Mouse (Mus musculus): ENCODE results near the gene Nfic. TPM values are rescaled to one million over a fixed set of nuclear protein-coding genes. Genes with fewer than 3 reads are reported as not detected.

Gene Nfic
- polyA plus RNA-seq, 2 experiments: 38.1 to 98.9 TPM

GRCm38 (mm10) chr10:81495616-81496263 lies 40.3 kb upstream of the Nfic start:
- 3% methylated on average over 37 of the region's 41 CpGs for WGBS
- no peak for TF ChIP-seq POLR2A (IDR thresholded peaks at IDR 0.05; ENCODE audit: borderline replicate concordance, extremely low read depth, insufficient read depth, insufficient read length)
- peak overlapping the region; percentile 79 for H3K4me3 ChIP-seq (replicated peaks; ENCODE audit: low read length)
- H3K27me3 ChIP-seq (ENCODE audit: control insufficient read depth, insufficient read depth, low read length): no peaks in the 10 kb centered on the region
- peak overlapping the region; percentile 96 for H3K4me2 ChIP-seq (replicated peaks; ENCODE audit: low read depth, low read length, severe bottlenecking)
- no peak overlapping the region; the same call in none of the 2 replicates for H3K27ac ChIP-seq (replicated peaks; ENCODE audit: low read depth, low read length)
- ATAC-seq (ENCODE audit: low FRiP score, low read depth) (peak; percentile 16; the same call in 1 of the 2 replicates), DNase-seq (ENCODE audit: low spot score) (no peak)
- peak overlapping the region; percentile 80 for H3K9ac ChIP-seq (ENCODE audit: low read depth, low read length, severe bottlenecking)
- H3K4me1 ChIP-seq (ENCODE audit: control insufficient read depth, insufficient read depth, low read length): peaks cover 12% of the 10 kb centered on the region
- no peaks in the 10 kb centered on the region for H3K9me3 ChIP-seq (ENCODE audit: control insufficient read depth, low read length)
- H3K36me3 ChIP-seq (ENCODE audit: control insufficient read depth, insufficient read depth, low read length): peaks cover 27% of the 10 kb centered on the region

GRCm38 (mm10) chr10:81495151-81495550 lies 39.7 kb upstream of the Nfic start:
- 78% methylated on average over 6 of the region's 6 CpGs for WGBS
- Histone ChIP-seq H3K9me3 (ENCODE audit: control insufficient read depth, low read length) (no peaks in the 10 kb centered on the region), H3K4me1 (ENCODE audit: control insufficient read depth, insufficient read depth, low read length) (peaks cover 12% of the 10 kb centered on the region), H3K9ac (ENCODE audit: low read depth, low read length, severe bottlenecking) (peak overlapping the region; percentile 80), H3K27ac (replicated peaks; ENCODE audit: low read depth, low read length) (no peak overlapping the region; the same call in 1 of the 2 replicates), H3K36me3 (ENCODE audit: control insufficient read depth, insufficient read depth, low read length) (peaks cover 33% of the 10 kb centered on the region), H3K27me3 (ENCODE audit: control insufficient read depth, insufficient read depth, low read length) (no peaks in the 10 kb centered on the region), H3K4me2 (replicated peaks; ENCODE audit: low read depth, low read length, severe bottlenecking) (peak overlapping the region; percentile 96), H3K4me3 (replicated peaks; ENCODE audit: low read length) (peak overlapping the region; percentile 79)
- no peak for ATAC-seq (ENCODE audit: low FRiP score, low read depth)
- no peak for DNase-seq (ENCODE audit: low spot score)
- no peak for TF ChIP-seq POLR2A (IDR thresholded peaks at IDR 0.05; ENCODE audit: borderline replicate concordance, extremely low read depth, insufficient read depth, insufficient read length)

- no peak overlapping the region for H3K27ac ChIP-seq (replicated peaks; ENCODE audit: low read depth, low read length)
- DNase-seq (ENCODE audit: low spot score): no peak
- H3K9ac ChIP-seq (ENCODE audit: low read depth, low read length, severe bottlenecking): peak overlapping the region; percentile 80; the same call in 1 of the 2 replicates
- peaks cover 40% of the 10 kb centered on the region for H3K36me3 ChIP-seq (ENCODE audit: control insufficient read depth, insufficient read depth, low read length)
- no peak for TF ChIP-seq POLR2A (IDR thresholded peaks at IDR 0.05; ENCODE audit: borderline replicate concordance, extremely low read depth, insufficient read depth, insufficient read length)
- H3K27me3 ChIP-seq (ENCODE audit: control insufficient read depth, insufficient read depth, low read length): no peaks in the 10 kb centered on the region
- no peak overlapping the region for H3K4me3 ChIP-seq (replicated peaks; ENCODE audit: low read length)
- peaks cover 12% of the 10 kb centered on the region for H3K4me1 ChIP-seq (ENCODE audit: control insufficient read depth, insufficient read depth, low read length)
- peak overlapping the region; percentile 96; the same call in 1 of the 2 replicates for H3K4me2 ChIP-seq (replicated peaks; ENCODE audit: low read depth, low read length, severe bottlenecking)
- H3K9me3 ChIP-seq (ENCODE audit: control insufficient read depth, low read length): no peaks in the 10 kb centered on the region
- 80% methylated on average over 11 of the region's 11 CpGs for whole genome bisulfite sequencing
- ATAC-seq (ENCODE audit: low FRiP score, low read depth): no peak
Measured at GRCm38 (mm10) chr10:81494260-81495041, 39.0 kb upstream of the Nfic start.

GRCm38 (mm10) chr10:81493601-81494220 lies 38.3 kb upstream of the Nfic start:
- H3K4me2 ChIP-seq (replicated peaks; ENCODE audit: low read depth, low read length, severe bottlenecking): no peak overlapping the region
- WGBS: 78% methylated on average over 8 of the region's 8 CpGs
- ATAC-seq (ENCODE audit: low FRiP score, low read depth) (no peak), DNase-seq (ENCODE audit: low spot score) (no peak)
- H3K9ac ChIP-seq (ENCODE audit: low read depth, low read length, severe bottlenecking): no peak overlapping the region
- peaks cover 47% of the 10 kb centered on the region for H3K36me3 ChIP-seq (ENCODE audit: control insufficient read depth, insufficient read depth, low read length)
- no peak for TF ChIP-seq POLR2A (IDR thresholded peaks at IDR 0.05; ENCODE audit: borderline replicate concordance, extremely low read depth, insufficient read depth, insufficient read length)
- H3K27me3 ChIP-seq (ENCODE audit: control insufficient read depth, insufficient read depth, low read length): no peaks in the 10 kb centered on the region
- no peak overlapping the region for H3K27ac ChIP-seq (replicated peaks; ENCODE audit: low read depth, low read length)
- H3K9me3 ChIP-seq (ENCODE audit: control insufficient read depth, low read length): no peaks in the 10 kb centered on the region
- H3K4me3 ChIP-seq (replicated peaks; ENCODE audit: low read length): no peak overlapping the region
- H3K4me1 ChIP-seq (ENCODE audit: control insufficient read depth, insufficient read depth, low read length): peaks cover 12% of the 10 kb centered on the region

GRCm38 (mm10) chr10:81492606-81493240 lies 37.3 kb upstream of the Nfic start:
- DNase-seq (ENCODE audit: low spot score) (no peak), ATAC-seq (ENCODE audit: low FRiP score, low read depth) (no peak)
- Histone ChIP-seq H3K4me2 (replicated peaks; ENCODE audit: low read depth, low read length, severe bottlenecking) (no peak overlapping the region), H3K9me3 (ENCODE audit: control insufficient read depth, low read length) (no peaks in the 10 kb centered on the region), H3K9ac (ENCODE audit: low read depth, low read length, severe bottlenecking) (no peak overlapping the region), H3K4me3 (replicated peaks; ENCODE audit: low read length) (no peak overlapping the region), H3K36me3 (ENCODE audit: control insufficient read depth, insufficient read depth, low read length) (peaks cover 56% of the 10 kb centered on the region), H3K27ac (replicated peaks; ENCODE audit: low read depth, low read length) (no peak overlapping the region), H3K4me1 (ENCODE audit: control insufficient read depth, insufficient read depth, low read length) (peaks cover 12% of the 10 kb centered on the region), H3K27me3 (ENCODE audit: control insufficient read depth, insufficient read depth, low read length) (no peaks in the 10 kb centered on the region)
- 80% methylated on average over 11 of the region's 11 CpGs for WGBS
- no peak for TF ChIP-seq POLR2A (IDR thresholded peaks at IDR 0.05; ENCODE audit: borderline replicate concordance, extremely low read depth, insufficient read depth, insufficient read length)
